ENCODE assay signal across 11 mouse cellular contexts in the genomic region with DNA sequence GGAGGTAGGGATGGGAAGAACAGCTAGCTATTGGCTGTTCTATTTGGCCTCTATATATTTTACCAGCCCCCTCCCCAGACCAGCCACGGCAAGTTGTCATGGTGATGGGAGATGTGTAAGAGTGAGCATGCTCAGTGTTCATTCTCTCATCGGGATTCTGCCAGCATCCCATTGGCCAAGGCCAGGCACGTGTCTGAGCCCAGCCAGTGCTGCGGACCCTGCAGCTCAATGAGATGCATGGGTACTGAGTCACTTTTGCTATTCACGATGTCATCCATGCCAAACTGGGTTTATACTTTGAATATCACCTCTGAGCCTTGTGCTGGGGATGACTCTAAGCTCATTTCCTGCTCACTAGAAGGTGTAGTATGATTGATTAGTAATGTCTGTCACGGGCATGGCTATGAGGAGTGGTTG. TPM values are rescaled to one million over a fixed set of nuclear protein-coding genes. Genes with fewer than 3 reads are reported as not detected.
A peak's percentile ranks its signal among the peaks of the same experiment; 100 is the strongest.
DNase-seq lines count a peak whose midpoint lies in the region; ATAC-seq and TF ChIP-seq lines count a peak whose summit lies in the region.
"Had no signal": no experiment of that assay in that cellular context is flagged by ENCODE, and none has a peak within 500 bp of the region (broad histone marks: within the 10 kb centered on the region; RNA-seq: fewer than 3 reads in every experiment).

No protein-coding gene starts in this region.

- H3K9ac ChIP-seq in hindbrain, postnatal 0 days (replicated peaks; ENCODE audit: low read length), result no peak overlapping the region
- H3K9ac ChIP-seq: embryonic facial prominence, embryonic 12.5 days; heart, embryonic 13.5 days had no signal

- peak overlapping the region; percentile 22; the same call in 1 of the 2 replicates for H3K27ac ChIP-seq in hindbrain, postnatal 0 days
- H3K27ac ChIP-seq: embryonic facial prominence, embryonic 12.5 days; heart, embryonic 13.5 days had no signal

- 0 out of 2 replicates have a peak, but pooled peaks cover 7% of the 10 kb centered on the region for H3K9me3 ChIP-seq in E14TG2a.4 (ENCODE audit: low read length)
- no peaks in the 10 kb centered on the region for H3K9me3 ChIP-seq in hindbrain, postnatal 0 days (ENCODE audit: low read length)
- H3K9me3 ChIP-seq: embryonic facial prominence, embryonic 12.5 days; heart, embryonic 13.5 days had no signal

- H3K4me3 ChIP-seq in E14TG2a.4 (replicated peaks; ENCODE audit: low read length), result peak overlapping the region; percentile 60
- no peak overlapping the region for H3K4me3 ChIP-seq in hindbrain, postnatal 0 days (ENCODE audit: low read length)
- H3K4me3 ChIP-seq: embryonic facial prominence, embryonic 12.5 days; heart, embryonic 13.5 days had no signal

- intact Hi-C loops in left cerebral cortex, postnatal 4 days (cut with DNase I), result no loop called here

- H3K4me1 ChIP-seq in E14TG2a.4 (replicated peaks; ENCODE audit: low read depth, low read length), result peaks cover 25% of the 10 kb centered on the region
- 0 out of 2 replicates have a peak, but pooled peaks cover 2% of the 10 kb centered on the region for H3K4me1 ChIP-seq in hindbrain, postnatal 0 days (ENCODE audit: insufficient read depth, low read length)
- H3K4me1 ChIP-seq: embryonic facial prominence, embryonic 12.5 days; heart, embryonic 13.5 days had no signal

- DNase-seq in left cerebral cortex, postnatal 4 days, result peak; percentile 16
- no peak for DNase-seq in left cerebral cortex, adult 11 months (ENCODE audit: low spot score)
- peak; percentile 7 for DNase-seq in NIH3T3 (ENCODE audit: low read depth)
- peak; percentile 76 for DNase-seq in hindbrain, postnatal 0 days (ENCODE audit: low spot score)
- no peak for DNase-seq in gastrocnemius, adult 8-10 months (ENCODE audit: low spot score in 2 of 2)
- no peak for DNase-seq in thymus, postnatal 36 days
- DNase-seq: cerebellum, adult 9-11 months; kidney, postnatal 36 days had no signal

- WGBS in hindbrain, postnatal 0 days, result 67% methylated on average over 6 of the region's 6 CpGs

- no peak for TF ChIP-seq CTCF in E14TG2a.4 (conservative IDR thresholded peaks at IDR 0.05; ENCODE audit: low read length)
- no peak for TF ChIP-seq CTCF in hindbrain, postnatal 0 days (IDR thresholded peaks at IDR 0.05; ENCODE audit: low read depth)

- no peak overlapping the region for H3K4me2 ChIP-seq in hindbrain, postnatal 0 days (ENCODE audit: low read depth, low read length)
- H3K4me2 ChIP-seq: embryonic facial prominence, embryonic 12.5 days; heart, embryonic 13.5 days had no signal

- peak; percentile 96 for ATAC-seq in hindbrain, postnatal 0 days

- no peaks in the 10 kb centered on the region for H3K36me3 ChIP-seq in E14TG2a.4 (ENCODE audit: insufficient read depth, low read length)
- H3K36me3 ChIP-seq in hindbrain, postnatal 0 days (ENCODE audit: insufficient read depth, low read length), result no peaks in the 10 kb centered on the region
- H3K36me3 ChIP-seq: embryonic facial prominence, embryonic 12.5 days; heart, embryonic 13.5 days had no signal

- H3K27me3 ChIP-seq in E14TG2a.4 (ENCODE audit: insufficient read depth, low read length), result no peaks in the 10 kb centered on the region; the same call in 1 of the 2 replicates
- H3K27me3 ChIP-seq in hindbrain, postnatal 0 days (ENCODE audit: insufficient read depth, low read length), result no peaks in the 10 kb centered on the region
- H3K27me3 ChIP-seq: embryonic facial prominence, embryonic 12.5 days had no signal

RNA-seq across cellular contexts. Expression of gene Ccdc114, which starts 49.4 kb away (rescaled TPM):
- total RNA-seq in left cerebral cortex, postnatal 4 days (2021), result 1 to 10 TPM; 1.9 to 2.4 TPM
- 6.8 and 7.5 TPM in 2 replicates for total RNA-seq in hindbrain, postnatal 0 days (2014; rRNA removed)
- 7.8 and 10.6 TPM in 2 replicates for polyA plus RNA-seq in hindbrain, postnatal 0 days (2015; fragmentation: Nextera tagmentation; extraction: Ambion mirVana)
- total RNA-seq in gastrocnemius, adult 8-10 months (2022), result under 1 TPM in 3 of 4 experiments, not detected in 1; 0.19 to 0.85 (median 0.29) TPM

RNA-seq across cellular contexts. Expression of gene Emp3, which starts 52.1 kb away (rescaled TPM):
- 10 to 100 TPM in 1 of 2 experiments, 1 to 10 TPM in 1; 6.9 to 13.4 TPM for total RNA-seq in left cerebral cortex, postnatal 4 days (2021)
- total RNA-seq in hindbrain, postnatal 0 days (2014; rRNA removed), result 4.9 and 15.3 TPM in 2 replicates
- polyA plus RNA-seq in hindbrain, postnatal 0 days (2015; fragmentation: Nextera tagmentation; extraction: Ambion mirVana), result 33.4 and 45.2 TPM in 2 replicates
- 10 to 100 TPM in 1 of 4 experiments, 1 to 10 TPM in 3; 6.2 to 10.2 (median 6.8) TPM for total RNA-seq in gastrocnemius, adult 8-10 months (2022)

RNA-seq across cellular contexts. Expression of gene Abcc6, which starts 56.8 kb away (rescaled TPM):
- total RNA-seq in left cerebral cortex, postnatal 4 days (2021), result 1 to 10 TPM; 2.1 to 3.0 TPM
- 0.58 and 1.2 TPM in 2 replicates for total RNA-seq in hindbrain, postnatal 0 days (2014; rRNA removed)
- polyA plus RNA-seq in hindbrain, postnatal 0 days (2015; fragmentation: Nextera tagmentation; extraction: Ambion mirVana), result 0.55 and 0.64 TPM in 2 replicates
- total RNA-seq in gastrocnemius, adult 8-10 months (2022), result under 1 TPM in 1 of 4 experiments, not detected in 3; 0.13 TPM

Comparison
In these comparisons a context has a peak if more than half of its experiments do, and no peak if none do; other contexts are left out.
1. DNase-seq: peak in left cerebral cortex, postnatal 4 days (single experiment), NIH3T3 (single experiment) and hindbrain, postnatal 0 days (single experiment); none in left cerebral cortex, adult 11 months (single experiment), gastrocnemius, adult 8-10 months (0 of 2) and thymus, postnatal 36 days (0 of 2).